Mouse (Mus musculus) kidney, postnatal 25 days (tissue): ENCODE measurements around the gene Nelfe.
A peak's percentile ranks its signal among the peaks of the same experiment; 100 is the strongest.

Experiments used
- DNase-seq, 2 experiments: peaks; one replicate each; pipeline ENCODE4 v3.0.0; 2021; ENCODE audit warnings: mixed read lengths in 2 of 2

Gene Nelfe

GRCm38 (mm10) chr17:34847615-34848014 is 2.6 kb upstream of the Nelfe start:
- no peak for DNase-seq

GRCm38 (mm10) chr17:34850517-34851125 is 430 bp downstream of the Nelfe start:
- no peak for DNase-seq

- DNase-seq = no peak
Measured at GRCm38 (mm10) chr17:34853511-34853910, 3.3 kb downstream of the Nelfe start.

- no peak for DNase-seq
Measured at GRCm38 (mm10) chr17:34854761-34855160, 4.6 kb downstream of the Nelfe start.

- peak; percentile 67 to 75 for DNase-seq
Measured at GRCm38 (mm10) chr17:34855825-34856224, 5.6 kb downstream of the Nelfe start.

GRCm38 (mm10) chr17:34858670-34859069 is 8.5 kb downstream of the Nelfe start:
- DNase-seq = no peak

GRCm38 (mm10) chr17:34860514-34860913 is 10.3 kb downstream of the Nelfe start:
- no peak for DNase-seq

- DNase-seq = peak; percentile 68 to 87
Measured at GRCm38 (mm10) chr17:34861704-34862415, 11.7 kb downstream of the Nelfe start.

- peak; percentile 74 to 86 for DNase-seq
Measured at GRCm38 (mm10) chr17:34862416-34863081, 12.4 kb downstream of the Nelfe start, which contains the start of gene Cfb. Gene Cfb, minus strand, starts transcription at chr17:34862518.

- DNase-seq = no peak
Measured at GRCm38 (mm10) chr17:34865981-34866380, 15.8 kb downstream of the Nelfe start.

- no peak for DNase-seq
Measured at GRCm38 (mm10) chr17:34874321-34874720, 24.1 kb downstream of the Nelfe start.

GRCm38 (mm10) chr17:34879336-34879879 is 29.2 kb downstream of the Nelfe start, which contains the start of gene Zbtb12:
Gene Zbtb12, plus strand, starts transcription at chr17:34879483.
- DNase-seq = no peak

GRCm38 (mm10) chr17:34881166-34881565 is 31.0 kb downstream of the Nelfe start:
- DNase-seq = no peak

- DNase-seq = peak; percentile 41 to 68
Measured at GRCm38 (mm10) chr17:34881683-34882310, 31.6 kb downstream of the Nelfe start, which contains the start of gene Gm20547. Gene Gm20547, minus strand, starts transcription at chr17:34882042.

GRCm38 (mm10) chr17:34883332-34883731 is 33.1 kb downstream of the Nelfe start:
- DNase-seq = no peak

- no peak for DNase-seq
Measured at GRCm38 (mm10) chr17:34884704-34885103, 34.5 kb downstream of the Nelfe start.

- DNase-seq = no peak
Measured at GRCm38 (mm10) chr17:34885615-34886014, 35.4 kb downstream of the Nelfe start.

GRCm38 (mm10) chr17:34887942-34888341 is 37.8 kb downstream of the Nelfe start:
- no peak for DNase-seq

GRCm38 (mm10) chr17:34890074-34890743 is 40.0 kb downstream of the Nelfe start:
- no peak for DNase-seq

- DNase-seq = no peak
Measured at GRCm38 (mm10) chr17:34891377-34891776, 41.2 kb downstream of the Nelfe start.

- no peak for DNase-seq
Measured at GRCm38 (mm10) chr17:34893072-34893824, 43.1 kb downstream of the Nelfe start.
